Mouse (Mus musculus) erythroblast, embryonic 14.5 days (primary cell): ENCODE results near the gene Map3k20.

Experiments
- GATA1 ChIP-seq: IDR thresholded peaks from 2 replicates; pipeline ENCODE4 v1.6.1; 2012; ENCODE audit warnings: low read length, inconsistent platforms, mixed read lengths
- TAL1 ChIP-seq: IDR thresholded peaks from 3 replicates; pipeline ENCODE4 v1.6.1; 2012; ENCODE audit warnings: low read length, inconsistent platforms, mixed read lengths

DNA sequence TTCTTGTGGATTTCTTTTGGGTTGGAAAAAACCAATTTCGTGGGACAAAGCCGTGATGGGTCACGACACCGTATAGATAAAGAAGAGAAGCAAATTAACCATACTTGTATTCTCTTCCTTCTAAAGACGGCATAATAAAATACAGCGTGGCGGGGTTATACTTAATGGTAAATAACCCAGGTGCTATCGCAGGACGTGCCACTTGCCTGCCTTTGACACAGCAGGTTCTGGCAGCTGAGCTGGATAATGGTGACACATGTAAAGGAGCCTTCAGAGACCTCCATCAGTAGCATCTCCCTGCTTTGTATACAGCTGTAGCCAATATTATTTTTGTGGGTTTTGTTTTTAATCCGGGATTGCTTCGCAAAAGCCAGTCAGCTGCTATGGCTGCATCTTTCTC is 141.9 kb downstream of the Map3k20 start:
- TF ChIP-seq TAL1 (no peak), GATA1 (no peak)
